Mouse (Mus musculus) heart, embryonic 14.5 days (tissue): ENCODE measurements around the gene Terb2. TPM values are rescaled to one million over a fixed set of nuclear protein-coding genes. Genes with fewer than 3 reads are reported as not detected.
A peak's percentile ranks its signal among the peaks of the same experiment; 100 is the strongest.

ENCODE experiments used
- ATAC-seq: fragments of 200-750 bp; cut with Nextera tagmentation; 2 replicates; pipeline ENCODE4 v1.8.0; 2017; ENCODE audit warnings: low read depth, moderate TSS enrichment; ENCODE audit not compliant: insufficient number of reproducible peaks, insufficient read depth, low FRiP score
- H3K27ac ChIP-seq, 2 experiments: fragments of 200-500 bp in 1 of 2; fragments of 300-500 bp in 1 of 2; sonication (generic) in 1 of 2; replicated peaks in 1 of 2; 2 replicates each; pipeline ENCODE4 v1.5.1; 2012 to 2014; ENCODE audit warnings: low read depth in 2 of 2, low read length in 2 of 2, control low read depth in 1 of 2, mild to moderate bottlenecking in 1 of 2, mixed read lengths in 1 of 2; ENCODE audit not compliant: control insufficient read depth in 1 of 2, insufficient read depth in 1 of 2
- H3K27me3 ChIP-seq: fragments of 300-500 bp; sonication (generic); 2 replicates; pipeline ENCODE4 v1.6.1; 2014; ENCODE audit warnings: mild to moderate bottlenecking, low read length, control low read depth; ENCODE audit not compliant: control insufficient read depth, insufficient read depth
- H3K36me3 ChIP-seq: fragments of 300-500 bp; sonication (generic); 2 replicates; pipeline ENCODE4 v1.6.1; 2014; ENCODE audit warnings: mild to moderate bottlenecking, control low read depth, low read length, mixed read lengths; ENCODE audit not compliant: control insufficient read depth, insufficient read depth
- H3K4me1 ChIP-seq, 2 experiments: fragments of 200-500 bp in 1 of 2; fragments of 300-500 bp in 1 of 2; sonication (generic) in 1 of 2; 2 replicates each; pipeline ENCODE4 v1.6.1; 2012 to 2014; ENCODE audit warnings: low read length in 2 of 2, control low read depth in 1 of 2, mixed read lengths in 1 of 2; ENCODE audit not compliant: control insufficient read depth in 2 of 2, insufficient read depth in 2 of 2
- H3K4me2 ChIP-seq: fragments of 300-500 bp; sonication (generic); 2 replicates; pipeline ENCODE4 v1.6.1; 2014; ENCODE audit warnings: mild to moderate bottlenecking, low read length
- H3K4me3 ChIP-seq, 2 experiments: fragments of 200-500 bp in 1 of 2; fragments of 300-500 bp in 1 of 2; sonication (generic) in 1 of 2; 2 replicates each; pipeline ENCODE4 v1.5.1; 2012 to 2014; ENCODE audit warnings: low read length in 2 of 2, mild to moderate bottlenecking in 2 of 2, control low read depth in 1 of 2, low read depth in 1 of 2, moderate library complexity in 1 of 2; ENCODE audit not compliant: control insufficient read depth in 1 of 2, insufficient read depth in 1 of 2
- H3K9ac ChIP-seq: fragments of 300-500 bp; sonication (generic); 2 replicates; pipeline ENCODE4 v1.6.1; 2014; ENCODE audit warnings: mild to moderate bottlenecking, low read length
- H3K9me3 ChIP-seq: fragments of 300-500 bp; sonication (generic); 2 replicates; pipeline ENCODE4 v1.6.1; 2016; ENCODE audit warnings: low read length, control low read depth; ENCODE audit not compliant: control insufficient read depth
- WGBS: fragments of 180-500 bp; shearing (Covaris S2); extraction: QIAGEN DNeasy Blood & Tissue Kit; methylation state at CpG from one replicate; pipeline ENCODE4 v1.1.7; 2014; 5-methylcytosine and 5-hydroxymethylcytosine counted together
- polyA plus RNA-seq: library from polyadenylated mRNA; unstranded; fragments of >200 nt; fragmentation: Nextera tagmentation; extraction: Ambion mirVana; gene quantifications from 2 replicates; pipeline ENCODE4 v1.2.1, GENCODE M21; 2014

The Terb2 gene
- not detected in 2 replicates for polyA plus RNA-seq

DNA sequence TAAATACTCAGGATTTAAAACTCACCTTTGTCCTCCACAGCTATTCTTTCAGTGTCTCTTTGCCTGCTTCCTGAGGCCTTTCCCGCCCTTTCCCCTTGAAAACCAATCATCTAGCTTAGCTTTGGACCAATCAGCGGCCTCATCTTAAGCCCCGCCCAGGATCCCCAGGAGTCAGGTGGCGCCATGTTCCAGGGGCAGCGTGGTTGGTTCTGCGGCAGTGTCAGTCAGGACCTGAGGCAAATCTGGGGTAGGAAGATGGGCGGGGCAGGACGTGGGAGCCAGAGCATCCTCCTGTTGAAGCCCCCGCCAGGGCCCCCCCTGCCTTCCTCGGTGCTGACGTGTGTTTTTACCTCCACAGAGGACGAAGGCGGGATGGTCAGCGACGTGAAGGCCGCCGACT lies at the start of gene Terb2, which contains the start of gene Patl2:
TSS of gene Terb2 (plus strand) at position 167 of the 400 bp plus-strand sequence.
TSS of gene Patl2 (minus strand) at position 84 of the 400 bp plus-strand sequence.
- no peaks in the 10 kb centered on the region for H3K9me3 ChIP-seq
- H3K4me3 ChIP-seq = no peak within 1 kb of the TSS
- no peaks in the 10 kb centered on the region for H3K27me3 ChIP-seq
- WGBS = 75% methylated on average over 17 of the region's 17 CpGs
- H3K27ac ChIP-seq = no peak within 1 kb of the TSS
- no peak within 1 kb of the TSS for H3K9ac ChIP-seq
- ATAC-seq = no peak
- no peaks in the 10 kb centered on the region for H3K4me1 ChIP-seq
- H3K36me3 ChIP-seq = no peaks in the 10 kb centered on the region
- H3K4me2 ChIP-seq = no peak within 1 kb of the TSS

DNA sequence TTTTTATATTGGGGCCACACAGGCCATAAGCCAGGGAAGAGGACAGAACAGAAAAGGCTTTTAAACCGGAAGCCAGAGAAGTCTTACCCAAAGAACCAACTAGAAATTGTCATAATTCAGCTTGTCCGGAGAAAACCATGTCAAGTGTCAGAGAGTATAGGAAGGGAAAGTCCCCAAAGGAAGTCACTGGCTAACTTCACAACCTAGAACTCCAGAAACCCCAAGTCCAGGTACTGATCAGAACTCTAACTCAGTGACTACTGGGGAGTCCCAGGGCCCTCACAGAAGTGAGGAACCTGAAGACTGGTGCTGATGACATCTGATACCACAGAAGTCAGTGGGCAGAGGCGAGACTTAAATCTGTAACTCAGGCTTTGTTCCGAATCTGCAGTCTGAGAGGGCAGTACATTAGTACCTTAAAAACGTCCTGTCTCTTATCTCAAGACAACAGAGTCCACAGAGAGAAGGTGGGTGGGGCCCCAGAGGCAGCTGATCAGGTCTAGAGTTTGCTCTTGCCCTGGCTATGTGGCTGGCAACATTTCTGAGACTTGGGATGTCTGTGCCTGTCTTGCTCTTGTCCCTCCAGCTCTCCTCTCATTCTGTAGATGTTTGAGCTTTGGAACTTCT lies 48.1 kb upstream of the Terb2 start:
- WGBS = 43% methylated on average over 5 of the region's 5 CpGs
- no peak overlapping the region for H3K4me3 ChIP-seq
- H3K9ac ChIP-seq = no peak overlapping the region
- no peak overlapping the region for H3K27ac ChIP-seq
- H3K36me3 ChIP-seq = no peaks in the 10 kb centered on the region
- H3K27me3 ChIP-seq = no peaks in the 10 kb centered on the region
- H3K4me2 ChIP-seq = no peak overlapping the region
- no peaks in the 10 kb centered on the region for H3K4me1 ChIP-seq
- H3K9me3 ChIP-seq = no peaks in the 10 kb centered on the region
- ATAC-seq = no peak

DNA sequence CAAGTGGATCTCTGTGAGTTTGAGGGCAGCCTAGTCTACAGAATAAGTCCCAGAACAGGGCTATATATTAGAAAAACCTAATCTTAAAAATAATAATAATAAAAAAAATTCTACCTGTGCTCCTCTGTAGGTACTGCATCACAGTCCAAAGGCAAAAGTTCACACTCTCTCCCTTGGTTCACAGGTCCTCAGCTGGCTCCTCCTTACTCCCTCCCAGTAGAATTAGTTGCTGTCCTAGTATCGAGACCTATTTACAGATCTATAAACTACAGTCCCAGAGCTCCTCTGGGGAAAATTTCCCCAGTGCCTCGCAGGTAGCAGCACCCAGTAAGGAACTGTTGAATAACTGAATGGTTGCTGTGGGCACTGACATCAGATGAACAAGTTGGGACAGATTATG lies 45.3 kb upstream of the Terb2 start:
- no peak for ATAC-seq
- WGBS = 72% methylated on average over 2 of the region's 2 CpGs
- no peak overlapping the region for H3K27ac ChIP-seq

DNA sequence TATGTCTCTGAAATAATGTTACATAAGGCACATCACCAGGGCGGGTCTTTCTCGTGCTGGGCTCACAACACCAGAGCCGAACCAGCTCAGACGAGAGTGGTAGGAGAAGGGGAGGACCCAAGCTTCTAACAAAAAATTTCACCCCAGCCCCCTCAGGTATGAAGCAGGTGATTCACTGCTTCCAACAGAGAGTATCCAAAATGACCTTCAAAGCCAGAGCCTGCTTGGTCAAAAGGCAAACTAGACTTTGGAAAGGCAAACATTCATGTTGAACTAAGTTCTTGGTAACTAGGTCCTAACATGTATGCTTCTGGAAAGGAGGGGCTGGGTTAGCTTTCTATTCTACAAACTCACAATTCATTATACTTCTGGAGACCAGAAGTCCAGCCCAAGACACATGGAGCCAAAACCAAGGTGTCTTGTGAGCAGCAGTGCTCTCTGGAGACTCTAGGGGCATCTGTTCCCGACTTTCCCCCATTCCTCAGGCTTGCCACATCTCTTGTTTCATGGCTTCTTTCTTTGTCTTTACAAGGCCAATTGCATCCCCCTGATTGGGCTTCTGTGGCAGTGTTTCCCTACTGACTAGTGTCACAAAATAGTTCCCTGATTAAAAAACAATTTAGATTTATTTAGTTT lies 44.6 kb upstream of the Terb2 start:
- 66% methylated on average over 5 of the region's 5 CpGs for WGBS
- H3K4me3 ChIP-seq = no peak overlapping the region
- H3K4me1 ChIP-seq = 0 out of 4 replicates have a peak, but pooled peaks cover 0 to under 1% of the 10 kb centered on the region in 2 experiments
- no peak for ATAC-seq
- no peaks in the 10 kb centered on the region for H3K27me3 ChIP-seq
- no peak overlapping the region for H3K27ac ChIP-seq
- H3K9me3 ChIP-seq = no peaks in the 10 kb centered on the region
- H3K36me3 ChIP-seq = no peaks in the 10 kb centered on the region
- no peak overlapping the region for H3K9ac ChIP-seq
- H3K4me2 ChIP-seq = no peak overlapping the region

More for the DNA sequence above, 45.3 kb upstream of the Terb2 start:
- no peaks in the 10 kb centered on the region for H3K36me3 ChIP-seq
- H3K9me3 ChIP-seq = no peaks in the 10 kb centered on the region
- no peaks in the 10 kb centered on the region for H3K27me3 ChIP-seq
- H3K4me2 ChIP-seq = no peak overlapping the region
- no peaks in the 10 kb centered on the region for H3K4me1 ChIP-seq
- no peak overlapping the region for H3K4me3 ChIP-seq
- no peak overlapping the region for H3K9ac ChIP-seq

DNA sequence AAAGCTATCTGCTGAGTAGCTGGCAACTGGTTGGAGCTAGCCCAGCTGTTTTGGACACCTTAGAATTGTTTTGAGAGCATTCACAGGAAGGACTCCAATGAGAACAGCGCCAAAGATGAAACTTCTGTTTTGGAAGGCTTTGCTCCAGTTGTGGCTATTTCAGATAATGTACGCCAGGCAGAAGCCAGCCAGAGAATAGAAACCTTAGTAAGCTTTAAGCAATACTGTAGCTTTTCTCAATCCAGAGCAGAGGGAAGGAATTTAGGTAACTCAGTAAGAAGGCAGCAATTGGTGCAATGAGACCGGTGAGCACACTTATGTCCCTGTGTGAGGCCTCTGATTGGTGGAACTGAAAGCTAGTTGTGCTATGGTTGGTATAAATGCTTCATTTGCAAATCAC lies 43.0 kb upstream of the Terb2 start:
- ATAC-seq = no peak
- WGBS = 82% methylated on average over 3 of the region's 3 CpGs
- H3K27ac ChIP-seq = no peak overlapping the region

DNA sequence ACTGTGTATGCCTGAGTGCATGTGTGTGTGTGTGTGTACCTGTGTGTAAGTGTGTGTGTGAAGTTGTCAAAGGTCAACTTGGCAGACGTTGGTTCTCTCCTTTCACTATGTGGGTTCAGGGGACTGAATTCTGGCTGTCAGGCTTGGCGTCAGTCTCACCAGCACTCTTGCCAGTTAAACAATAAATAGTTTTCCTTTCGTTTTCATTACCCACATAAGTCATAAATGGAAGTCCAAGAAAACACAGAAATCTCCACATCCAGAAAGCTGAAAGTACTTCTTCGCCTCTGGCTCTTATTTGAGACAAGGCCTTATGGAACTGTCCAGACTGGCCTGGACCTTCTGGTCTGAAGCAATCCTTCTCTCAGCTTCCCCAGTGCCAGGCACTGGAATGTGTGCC lies 40.3 kb upstream of the Terb2 start:
- H3K27me3 ChIP-seq = no peaks in the 10 kb centered on the region
- ATAC-seq = no peak
- WGBS = 74% methylated on average over 4 of the region's 4 CpGs
- no peak overlapping the region for H3K27ac ChIP-seq
- H3K4me2 ChIP-seq = no peak overlapping the region
- no peak overlapping the region for H3K4me3 ChIP-seq
- no peak overlapping the region for H3K9ac ChIP-seq
- no peaks in the 10 kb centered on the region for H3K9me3 ChIP-seq
- no peaks in the 10 kb centered on the region for H3K36me3 ChIP-seq
- peaks cover 0 to 19% of the 10 kb centered on the region in 2 experiments; a peak in 1 of 4 replicates for H3K4me1 ChIP-seq

More for the DNA sequence above, 43.0 kb upstream of the Terb2 start:
- Histone ChIP-seq H3K4me3 (no peak overlapping the region), H3K9me3 (no peaks in the 10 kb centered on the region), H3K27me3 (no peaks in the 10 kb centered on the region), H3K36me3 (no peaks in the 10 kb centered on the region), H3K9ac (no peak overlapping the region), H3K4me2 (no peak overlapping the region), H3K4me1 (0 out of 4 replicates have a peak, but pooled peaks cover 0 to 8% of the 10 kb centered on the region in 2 experiments)

DNA sequence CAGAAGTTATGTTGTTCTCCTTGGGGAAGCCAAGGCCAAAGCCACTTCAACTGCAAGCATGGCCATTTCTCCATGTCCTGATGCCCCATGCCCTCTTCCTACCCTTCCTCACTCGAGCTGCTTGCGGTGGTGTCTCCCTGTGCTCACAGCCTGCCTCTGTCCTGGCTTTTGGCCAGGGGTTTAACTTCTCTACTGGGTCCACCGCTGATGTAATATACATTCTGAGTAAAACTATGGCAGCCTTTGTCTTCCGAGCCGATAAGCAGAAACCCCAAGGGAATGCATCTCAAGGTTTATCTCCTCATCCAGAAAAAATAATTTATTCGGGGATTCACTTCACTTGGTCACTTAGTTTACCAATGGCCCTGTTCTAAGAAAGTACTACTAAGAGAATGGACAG lies 39.4 kb upstream of the Terb2 start:
- H3K36me3 ChIP-seq = peaks cover 9% of the 10 kb centered on the region
- H3K27ac ChIP-seq = peak overlapping the region; percentile 66 to 71
- H3K27me3 ChIP-seq = no peaks in the 10 kb centered on the region
- peak overlapping the region; percentile 68 for H3K4me2 ChIP-seq
- H3K4me3 ChIP-seq = no peak overlapping the region
- no peaks in the 10 kb centered on the region for H3K9me3 ChIP-seq
- H3K9ac ChIP-seq = no peak overlapping the region; the same call in 1 of the 2 replicates
- no peak for ATAC-seq
- H3K4me1 ChIP-seq = peaks cover 0 to 19% of the 10 kb centered on the region in 2 experiments; a peak in 1 of 4 replicates
- 38% methylated on average over 6 of the region's 6 CpGs for WGBS
